Mouse (Mus musculus) midbrain, embryonic 16.5 days (tissue): Measurements from ENCODE around the gene 3110001I22Rik. TPM values are rescaled to one million over a fixed set of nuclear protein-coding genes. Genes with fewer than 3 reads are reported as not detected.
"Not testable (repeated sequence)": the region's sequence is repeated elsewhere in the genome, so short reads cannot be mapped to it uniquely, and the experiment has no call there.

Experiments used
- ATAC-seq: fragments of 200-750 bp; cut with Nextera tagmentation; 2 replicates; pipeline ENCODE4 v1.8.0; 2017; ENCODE audit warnings: moderate TSS enrichment
- H3K27ac ChIP-seq: fragments of 300-500 bp; sonication (generic); 2 replicates; pipeline ENCODE4 v1.5.1; 2014; ENCODE audit warnings: mild to moderate bottlenecking, low read length, mixed read lengths
- H3K27me3 ChIP-seq: fragments of 300-500 bp; sonication (generic); 2 replicates; pipeline ENCODE4 v1.6.1; 2014; ENCODE audit warnings: low read depth, low read length, mixed read lengths; ENCODE audit not compliant: control insufficient read depth, insufficient read depth
- H3K36me3 ChIP-seq: fragments of 300-500 bp; sonication (generic); 2 replicates; pipeline ENCODE4 v1.6.1; 2014; ENCODE audit warnings: mild to moderate bottlenecking, low read length, moderate library complexity, mixed read lengths; ENCODE audit not compliant: control insufficient read depth, insufficient read depth
- H3K4me1 ChIP-seq: fragments of 300-500 bp; sonication (generic); 2 replicates; pipeline ENCODE4 v1.6.1; 2014; ENCODE audit warnings: mild to moderate bottlenecking, low read length, mixed read lengths; ENCODE audit not compliant: control insufficient read depth, insufficient read depth
- H3K4me2 ChIP-seq: fragments of 300-500 bp; sonication (generic); 2 replicates; pipeline ENCODE4 v1.6.1; 2014; ENCODE audit warnings: mild to moderate bottlenecking, low read length, mixed read lengths
- H3K4me3 ChIP-seq: fragments of 300-500 bp; sonication (generic); 2 replicates; pipeline ENCODE4 v1.5.1; 2014; ENCODE audit warnings: low read depth, mild to moderate bottlenecking, low read length, moderate library complexity, mixed read lengths
- H3K9ac ChIP-seq: fragments of 300-500 bp; sonication (generic); 2 replicates; pipeline ENCODE4 v1.6.1; 2014; ENCODE audit warnings: low read depth, low read length, mixed read lengths
- H3K9me3 ChIP-seq: fragments of 300-500 bp; sonication (generic); replicated peaks from 2 replicates; pipeline ENCODE4 v1.6.1; 2014; ENCODE audit warnings: mild to moderate bottlenecking, low read length, mixed read lengths; ENCODE audit not compliant: control insufficient read depth, poor library complexity, severe bottlenecking
- WGBS: fragments of 180-500 bp; shearing (Covaris S2); extraction: QIAGEN DNeasy Blood & Tissue Kit; methylation state at CpG from one replicate; pipeline ENCODE4 v1.1.7; 2014; 5-methylcytosine and 5-hydroxymethylcytosine counted together
- polyA plus RNA-seq: library from polyadenylated mRNA; unstranded; fragments of >200 nt; fragmentation: Nextera tagmentation; extraction: Ambion mirVana; gene quantifications from 2 replicates; pipeline ENCODE4 v1.2.1, GENCODE M21; 2015

Gene 3110001I22Rik
- polyA plus RNA-seq, 1 experiment from 2014 or later, result 6.2 TPM

DNA sequence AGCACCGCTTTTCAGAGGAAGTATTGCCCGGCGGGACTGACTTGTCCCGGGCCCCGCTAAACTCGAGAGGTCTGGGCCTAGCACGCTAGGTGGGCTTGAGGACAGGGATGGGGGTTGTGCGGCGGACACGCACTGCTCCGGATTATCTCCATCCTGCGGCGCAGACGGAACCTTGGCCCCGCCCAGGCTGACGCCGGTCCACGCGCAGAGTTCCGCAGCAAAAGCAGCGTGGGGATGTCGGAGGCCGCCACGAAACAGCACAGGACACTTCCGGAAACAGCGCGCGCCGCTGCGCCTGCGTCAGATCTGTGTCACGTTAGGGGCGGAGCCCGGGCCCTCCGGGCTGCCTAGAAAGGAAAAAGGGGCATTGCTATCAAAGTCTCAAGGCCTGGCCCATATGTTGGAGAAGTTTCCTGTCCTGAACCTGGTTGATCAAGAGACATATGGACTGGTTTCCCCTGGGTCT lies 3.8 kb upstream of the 3110001I22Rik start, which contains the start of gene Parn:
TSS of gene Parn (minus strand) at position 293 of the 466 bp plus-strand sequence.
- H3K4me3 ChIP-seq, result peak within 1 kb of the TSS; percentile 64
- H3K27ac ChIP-seq, result peak within 1 kb of the TSS; percentile 81
- H3K9ac ChIP-seq, result peak within 1 kb of the TSS; percentile 82
- H3K27me3 ChIP-seq, result no peaks in the 10 kb centered on the region
- WGBS, result under 1% methylated on average over 35 of the region's 35 CpGs
- peak within 1 kb of the TSS; percentile 67 for H3K4me2 ChIP-seq
- peaks cover 14% of the 10 kb centered on the region for H3K4me1 ChIP-seq
- H3K9me3 ChIP-seq, result no peaks in the 10 kb centered on the region
- H3K36me3 ChIP-seq, result no peaks in the 10 kb centered on the region
- ATAC-seq, result peak; percentile 93

DNA sequence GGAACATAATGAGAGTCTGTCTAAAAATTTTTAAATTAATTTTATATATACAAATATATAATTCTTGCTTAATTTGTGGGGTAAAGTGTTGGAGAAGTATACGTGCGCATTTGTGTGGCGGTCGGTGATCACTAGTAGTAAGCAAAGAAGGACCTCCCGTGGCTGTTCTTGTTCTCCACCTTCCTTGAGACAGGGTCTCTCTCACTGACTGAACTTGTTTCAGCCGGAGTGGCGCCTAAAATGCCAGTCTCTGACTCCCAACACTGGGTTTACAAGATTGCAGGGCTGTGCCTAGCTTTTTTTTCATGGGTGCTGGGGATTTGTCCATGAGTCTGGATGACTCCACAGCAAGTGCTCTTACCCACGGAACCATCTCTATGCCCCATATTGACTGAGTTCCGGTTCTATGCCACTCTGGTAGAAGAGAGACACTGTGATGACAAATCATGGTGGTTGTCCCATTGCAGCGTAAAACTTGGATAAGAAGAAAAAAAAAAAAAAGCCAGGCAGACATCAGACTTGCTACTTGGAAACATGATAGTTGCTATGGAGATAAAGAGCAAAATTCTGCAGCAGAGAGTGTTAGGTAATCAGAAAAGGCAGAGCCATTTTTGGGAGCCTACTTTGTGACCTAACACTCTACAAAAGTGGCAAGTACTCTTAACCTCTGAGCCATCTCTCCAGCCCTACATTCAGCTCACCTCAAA lies 3.2 kb upstream of the 3110001I22Rik start:
- H3K9me3 ChIP-seq, result no peaks in the 10 kb centered on the region
- peak overlapping the region; percentile 81 for H3K27ac ChIP-seq
- peak overlapping the region; percentile 67 for H3K4me2 ChIP-seq
- ATAC-seq, result no peak
- H3K4me3 ChIP-seq, result peak overlapping the region; percentile 64
- peaks cover 20% of the 10 kb centered on the region for H3K4me1 ChIP-seq
- no peaks in the 10 kb centered on the region for H3K36me3 ChIP-seq
- 81% methylated on average over 10 of the region's 10 CpGs for WGBS
- peak overlapping the region; percentile 82 for H3K9ac ChIP-seq
- no peaks in the 10 kb centered on the region for H3K27me3 ChIP-seq

DNA sequence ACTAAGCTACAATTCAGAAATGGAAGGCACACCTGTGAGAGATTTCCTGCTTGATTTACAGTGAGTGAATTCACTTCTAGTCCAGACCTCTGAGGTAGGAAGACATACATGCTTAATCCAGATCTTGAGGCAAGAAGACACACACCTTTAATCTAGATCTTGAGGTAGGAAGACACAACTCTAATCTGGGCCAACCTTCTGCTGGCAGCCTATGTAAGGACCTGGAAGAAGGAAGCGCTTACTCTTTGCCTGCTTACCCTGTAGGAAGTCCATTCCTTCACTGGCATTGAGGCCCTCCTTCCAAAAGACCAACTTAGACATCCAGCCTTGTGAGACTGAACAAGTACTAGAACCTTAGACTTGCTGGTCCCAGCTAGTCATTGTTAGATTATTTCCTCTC lies 2.4 kb upstream of the 3110001I22Rik start:
- H3K4me1 ChIP-seq, result peaks cover 20% of the 10 kb centered on the region
- H3K9me3 ChIP-seq, result no peaks in the 10 kb centered on the region
- no peak overlapping the region for H3K4me3 ChIP-seq
- H3K27ac ChIP-seq, result no peak overlapping the region
- no peaks in the 10 kb centered on the region for H3K36me3 ChIP-seq
- no peak for ATAC-seq
- H3K27me3 ChIP-seq, result no peaks in the 10 kb centered on the region
- WGBS, result 88% methylated on average over 1 of the region's 1 CpGs
- H3K4me2 ChIP-seq, result no peak overlapping the region
- H3K9ac ChIP-seq, result no peak overlapping the region

DNA sequence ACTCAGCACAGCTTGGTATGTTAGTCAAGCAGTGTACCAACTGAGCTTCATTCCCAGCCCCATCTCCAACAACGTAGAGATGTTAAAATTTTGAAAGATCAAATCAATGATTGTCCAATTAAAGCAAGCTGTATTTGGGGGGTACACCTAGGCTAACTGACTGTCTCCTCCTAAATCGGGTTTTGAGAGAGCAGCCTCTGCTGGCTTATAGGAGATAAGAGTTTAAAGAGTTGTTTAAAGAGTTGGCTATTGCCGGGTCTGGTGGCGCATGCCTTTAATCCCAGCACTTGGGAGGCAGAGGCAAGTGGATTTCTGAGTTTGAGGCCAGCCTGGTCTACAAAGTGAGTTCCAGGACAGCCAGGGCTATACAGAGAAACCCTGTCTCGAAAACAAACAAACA lies 833 bp upstream of the 3110001I22Rik start:
- ATAC-seq, H3K9me3 ChIP-seq, H3K27me3 ChIP-seq, H3K36me3 ChIP-seq, H3K27ac ChIP-seq, H3K9ac ChIP-seq: not testable (repeated sequence)
- Histone ChIP-seq H3K4me1 (peaks cover 20% of the 10 kb centered on the region), H3K4me3 (peak overlapping the region; percentile 75), H3K4me2 (peak overlapping the region; percentile 86)
- 77% methylated on average over 5 of the region's 5 CpGs for WGBS

DNA sequence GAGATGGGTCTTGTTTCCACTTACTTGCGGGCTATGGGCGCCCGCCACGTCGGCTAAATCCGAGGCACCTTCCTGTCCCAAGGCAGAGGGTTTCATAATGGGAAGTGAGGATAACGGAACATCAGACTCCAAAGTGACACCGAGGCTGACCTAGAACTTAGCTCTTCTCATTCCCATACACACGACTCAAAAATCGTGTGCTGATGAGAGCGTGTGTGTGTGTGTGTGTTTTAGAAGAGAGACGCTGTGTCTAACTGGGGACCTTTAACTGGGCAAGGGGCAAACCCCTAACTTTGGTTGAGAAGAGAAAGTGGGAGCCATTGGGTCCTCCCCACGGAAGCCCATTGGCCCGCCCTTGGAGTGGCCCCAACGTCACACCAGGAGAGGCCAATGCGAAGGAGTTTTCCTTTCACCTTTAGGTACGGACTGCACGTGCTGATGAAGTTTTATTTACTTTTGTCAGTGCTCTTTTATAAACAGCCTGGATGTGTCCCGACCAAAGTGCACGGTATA lies 713 bp downstream of the 3110001I22Rik start:
- peaks cover 9% of the 10 kb centered on the region for H3K36me3 ChIP-seq
- H3K27ac ChIP-seq, result peak overlapping the region; percentile 85
- peaks cover 13% of the 10 kb centered on the region for H3K4me1 ChIP-seq
- H3K4me3 ChIP-seq, result peak overlapping the region; percentile 75
- peak; percentile 6; the same call in 1 of the 2 replicates for ATAC-seq
- H3K27me3 ChIP-seq, result no peaks in the 10 kb centered on the region
- peak overlapping the region; percentile 86 for H3K4me2 ChIP-seq
- 2% methylated on average over 20 of the region's 20 CpGs for WGBS
- H3K9me3 ChIP-seq, result no peaks in the 10 kb centered on the region
- H3K9ac ChIP-seq, result peak overlapping the region; percentile 88

DNA sequence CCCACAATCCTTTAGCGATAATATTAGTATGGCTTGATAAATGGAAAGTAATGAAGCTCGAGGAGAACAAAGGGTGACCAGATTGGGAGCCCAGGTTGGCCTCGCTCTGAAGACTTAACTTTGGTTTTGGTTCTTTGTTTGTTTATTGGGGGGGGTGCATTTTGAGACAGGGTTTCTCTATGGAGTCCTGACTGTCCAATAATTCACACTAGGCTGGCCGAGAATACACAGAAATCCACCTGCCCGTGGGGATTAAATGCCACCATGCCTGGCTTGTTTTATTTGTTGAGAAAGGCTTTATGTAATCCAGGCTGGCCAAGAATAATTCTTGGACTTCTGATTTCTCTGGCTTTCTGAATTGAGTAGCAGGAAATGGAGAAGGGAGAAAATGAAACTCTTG lies 1.4 kb downstream of the 3110001I22Rik start:
- Histone ChIP-seq H3K9me3 (no peaks in the 10 kb centered on the region), H3K27me3 (no peaks in the 10 kb centered on the region), H3K4me2 (peak overlapping the region; percentile 86), H3K4me1 (peaks cover 12% of the 10 kb centered on the region), H3K27ac (no peak overlapping the region), H3K9ac (no peak overlapping the region), H3K4me3 (no peak overlapping the region), H3K36me3 (peaks cover 13% of the 10 kb centered on the region)
- no peak for ATAC-seq
- 76% methylated on average over 5 of the region's 5 CpGs for WGBS

DNA sequence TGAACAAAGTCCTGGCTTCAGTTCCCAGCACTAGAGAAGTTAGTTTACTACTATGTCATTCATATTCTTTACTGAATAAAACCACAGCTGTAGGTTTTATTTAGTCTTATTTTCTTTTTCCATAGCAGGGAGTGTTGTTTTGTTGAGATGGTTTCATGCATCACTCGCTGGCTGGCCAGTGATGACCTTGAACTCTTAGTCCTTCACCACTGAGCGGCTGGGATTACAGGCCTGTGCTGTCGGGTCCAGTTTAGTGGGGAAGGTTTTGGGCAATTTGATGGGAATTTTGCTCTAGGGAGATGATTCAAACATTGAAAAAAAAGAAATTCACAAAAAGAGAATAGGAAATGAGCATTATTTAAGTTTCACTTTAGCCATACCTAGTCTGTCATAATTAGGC lies 2.8 kb downstream of the 3110001I22Rik start:
- Histone ChIP-seq H3K27me3 (no peaks in the 10 kb centered on the region), H3K9ac (no peak overlapping the region), H3K27ac (no peak overlapping the region), H3K36me3 (peaks cover 13% of the 10 kb centered on the region), H3K4me3 (no peak overlapping the region), H3K4me1 (peaks cover 12% of the 10 kb centered on the region), H3K4me2 (no peak overlapping the region), H3K9me3 (no peaks in the 10 kb centered on the region)
- no peak for ATAC-seq
- 91% methylated on average over 3 of the region's 3 CpGs for WGBS

DNA sequence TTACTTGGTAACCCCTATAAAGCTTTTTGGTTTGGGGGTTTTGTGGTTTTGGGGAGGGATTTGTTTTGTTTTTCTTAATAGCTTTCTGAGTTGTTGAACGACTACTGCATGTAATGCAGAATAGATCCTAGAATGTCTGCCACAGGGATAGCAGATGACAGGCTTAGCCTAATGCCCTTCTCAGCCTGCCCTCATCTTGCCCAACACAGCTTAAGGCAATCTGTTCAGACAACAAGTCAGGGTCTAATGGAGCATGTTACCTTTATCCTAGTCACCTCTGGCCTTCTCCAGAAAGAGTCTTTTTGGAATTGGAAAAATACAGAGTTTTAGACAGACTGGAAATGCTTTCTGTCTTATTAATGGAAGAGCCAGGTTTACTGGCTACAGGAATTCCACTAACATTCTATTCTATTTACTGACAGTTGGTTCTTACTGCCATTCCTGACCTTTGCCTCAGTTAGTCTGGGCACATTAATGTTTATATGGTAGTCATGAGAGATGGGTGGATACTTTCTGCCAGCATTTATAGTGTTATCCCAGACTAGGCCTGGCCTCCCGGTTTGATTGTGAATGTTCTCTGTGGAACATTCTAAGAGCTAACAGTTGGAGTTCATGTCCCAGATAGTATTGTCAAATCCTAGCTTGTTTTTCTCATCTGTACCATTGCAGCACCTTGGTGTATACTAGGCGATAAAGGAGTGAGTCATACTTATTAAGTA lies 7.0 kb downstream of the 3110001I22Rik start:
- Histone ChIP-seq H3K9ac (no peak overlapping the region), H3K4me1 (no peaks in the 10 kb centered on the region), H3K4me2 (no peak overlapping the region), H3K27me3 (no peaks in the 10 kb centered on the region), H3K4me3 (no peak overlapping the region), H3K36me3 (peaks cover 17% of the 10 kb centered on the region), H3K9me3 (no peaks in the 10 kb centered on the region), H3K27ac (no peak overlapping the region)
- ATAC-seq, result no peak
- 88% methylated on average over 3 of the region's 3 CpGs for WGBS

DNA sequence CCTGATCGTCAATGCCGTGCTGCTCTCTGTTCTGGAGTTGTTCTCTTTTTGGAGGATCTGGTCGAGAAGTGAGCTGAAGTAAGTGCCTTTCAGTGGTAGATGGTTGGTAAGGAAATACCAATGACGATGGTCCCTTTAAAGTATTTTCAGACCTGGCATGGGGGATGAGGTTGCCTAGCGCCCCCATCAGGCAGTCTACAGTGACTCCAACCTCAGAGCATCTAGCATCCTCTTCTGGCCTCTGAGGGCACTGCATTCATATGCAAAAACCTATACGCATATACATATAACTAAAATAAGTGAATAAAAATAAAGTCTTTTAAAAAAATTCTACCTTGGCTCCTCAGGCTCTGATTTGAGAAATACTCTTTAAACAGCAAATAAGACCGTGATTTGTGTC lies 27.3 kb downstream of the 3110001I22Rik start:
- Histone ChIP-seq H3K27me3 (no peaks in the 10 kb centered on the region), H3K4me3 (no peak overlapping the region), H3K4me1 (no peaks in the 10 kb centered on the region), H3K36me3 (peaks cover 52% of the 10 kb centered on the region), H3K9ac (no peak overlapping the region), H3K9me3 (no peaks in the 10 kb centered on the region), H3K4me2 (no peak overlapping the region), H3K27ac (no peak overlapping the region)
- no peak for ATAC-seq
- WGBS, result 94% methylated on average over 7 of the region's 7 CpGs
